20 mouse cellular contexts compared by ENCODE assay signal in genomic region chr6:28582847-28583246, GRCm38 (mm10).
"Had no signal": no experiment of that assay in that cellular context is flagged by ENCODE, and none has a peak within 500 bp of the region (broad histone marks: within the 10 kb centered on the region; RNA-seq: fewer than 3 reads in every experiment).

No protein-coding gene starts in this region.

- H3K9ac ChIP-seq: liver, postnatal 0 days; lung, embryonic 15.5 days; midbrain, embryonic 12.5 days; neural tube, embryonic 13.5 days; neural tube, embryonic 15.5 days had no signal

- H3K36me3 ChIP-seq: lung, embryonic 15.5 days; midbrain, embryonic 10.5 days; midbrain, embryonic 12.5 days; neural tube, embryonic 13.5 days; neural tube, embryonic 15.5 days had no signal

- DNase-seq: liver, postnatal 0 days; lung, adult 2 months; lung, postnatal 10 days; lung, postnatal 4 days; midbrain, embryonic 14.5 days; retina, postnatal 1 day; right cerebral cortex, adult 18-20 months; right cerebral cortex, postnatal 25 days; right cerebral cortex, postnatal 4 days; spleen, adult 18-20 months; thymus, adult 2 months; thymus, postnatal 25 days; thymus, postnatal 4 days had no signal

- H3K4me3 ChIP-seq: lung, embryonic 15.5 days; midbrain, embryonic 10.5 days; midbrain, embryonic 12.5 days; myocyte; neural tube, embryonic 13.5 days; neural tube, embryonic 15.5 days had no signal

- H3K4me2 ChIP-seq: lung, embryonic 15.5 days; midbrain, embryonic 12.5 days; neural tube, embryonic 13.5 days; neural tube, embryonic 15.5 days had no signal

- H3K27me3 ChIP-seq: lung, embryonic 15.5 days; midbrain, embryonic 12.5 days; neural tube, embryonic 13.5 days; neural tube, embryonic 15.5 days had no signal

- H3K27ac ChIP-seq: lung, embryonic 15.5 days; midbrain, embryonic 10.5 days; midbrain, embryonic 12.5 days; neural tube, embryonic 13.5 days; neural tube, embryonic 15.5 days had no signal

- H3K9me3 ChIP-seq: lung, embryonic 15.5 days; midbrain, embryonic 10.5 days; midbrain, embryonic 12.5 days; neural tube, embryonic 13.5 days; neural tube, embryonic 15.5 days had no signal

- ATAC-seq: liver, postnatal 0 days; midbrain, embryonic 16.5 days had no signal

- H3K4me1 ChIP-seq: lung, embryonic 15.5 days; midbrain, embryonic 10.5 days; midbrain, embryonic 12.5 days had no signal
